9 mouse cellular contexts compared by ENCODE assay signal in the genomic region with DNA sequence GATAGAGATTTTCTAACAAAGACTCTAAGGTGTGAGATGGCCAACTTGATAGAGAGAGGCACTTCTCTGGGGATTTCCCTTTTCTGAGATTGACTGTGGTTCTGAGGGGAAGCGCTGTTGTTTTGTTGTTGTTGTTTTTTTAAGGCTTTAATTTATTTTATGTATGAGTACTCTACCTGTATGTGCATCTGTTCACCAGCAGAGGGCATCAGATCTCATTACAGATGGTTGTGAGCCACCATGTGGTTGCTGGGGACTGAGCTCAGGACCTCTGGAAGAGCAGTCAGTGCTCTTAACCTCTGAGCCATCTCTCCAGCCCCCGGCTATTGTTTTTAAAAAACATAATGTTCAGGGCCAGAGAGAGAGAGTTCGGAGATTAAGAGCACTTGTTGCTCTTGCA. TPM values are rescaled to one million over a fixed set of nuclear protein-coding genes. Genes with fewer than 3 reads are reported as not detected.
"Had no signal": no experiment of that assay in that cellular context is flagged by ENCODE, and none has a peak within 500 bp of the region (broad histone marks: within the 10 kb centered on the region; RNA-seq: fewer than 3 reads in every experiment).

No protein-coding gene starts in this region.

RNA-seq across cellular contexts. Expression of gene Gm5678, which starts 57.9 kb away (rescaled TPM):
- total RNA-seq: liver, adult 2 months had no signal
- polyA plus RNA-seq: kidney, embryonic 16.5 days; limb, embryonic 13.5 days; liver, adult 2 months; liver, embryonic 15.5 days; lung, embryonic 14.5 days; macrophage; midbrain, embryonic 11.5 days; midbrain, embryonic 15.5 days; neural tube, embryonic 14.5 days had no signal
